Mouse (Mus musculus) lung, embryonic 15.5 days (tissue): ENCODE measurements around the gene Chst1. TPM values are rescaled to one million over a fixed set of nuclear protein-coding genes. Genes with fewer than 3 reads are reported as not detected.

Source experiments
- ATAC-seq: fragments of 200-750 bp; cut with Nextera tagmentation; 2 replicates; pipeline ENCODE4 v1.8.0; 2017; ENCODE audit warnings: moderate number of reproducible peaks, borderline replicate concordance; ENCODE audit not compliant: low FRiP score, low TSS enrichment; ENCODE audit errors: extremely low read depth
- H3K27ac ChIP-seq: fragments of 300-500 bp; sonication (generic); 2 replicates; pipeline ENCODE4 v1.5.1; 2015; ENCODE audit warnings: moderate library complexity, mild to moderate bottlenecking, inconsistent platforms
- H3K27me3 ChIP-seq: fragments of 300-500 bp; sonication (generic); 2 replicates; pipeline ENCODE4 v1.6.1; 2015; ENCODE audit warnings: inconsistent platforms
- H3K36me3 ChIP-seq: fragments of 300-500 bp; sonication (generic); 2 replicates; pipeline ENCODE4 v1.6.1; 2015; ENCODE audit warnings: inconsistent platforms
- H3K4me1 ChIP-seq: fragments of 300-500 bp; sonication (generic); 2 replicates; pipeline ENCODE4 v1.6.1; 2015; ENCODE audit warnings: inconsistent platforms
- H3K4me2 ChIP-seq: fragments of 300-500 bp; sonication (generic); 2 replicates; pipeline ENCODE4 v1.6.1; 2015; ENCODE audit warnings: inconsistent platforms, mild to moderate bottlenecking, moderate library complexity
- H3K4me3 ChIP-seq: fragments of 300-500 bp; sonication (generic); 2 replicates; pipeline ENCODE4 v1.5.1; 2015; ENCODE audit warnings: mild to moderate bottlenecking, inconsistent platforms
- H3K9ac ChIP-seq: fragments of 300-500 bp; sonication (generic); 2 replicates; pipeline ENCODE4 v1.6.1; 2015; ENCODE audit warnings: inconsistent platforms
- H3K9me3 ChIP-seq: fragments of 300-500 bp; sonication (generic); 2 replicates; pipeline ENCODE4 v1.6.1; 2016; ENCODE audit warnings: inconsistent platforms
- WGBS: fragments of 180-500 bp; shearing (Covaris S2); methylation state at CpG from one replicate; pipeline ENCODE4 v1.1.7; 2015; 5-methylcytosine and 5-hydroxymethylcytosine counted together
- microRNA-seq: library from miRNA; unstranded; fragments of <30 nt; microRNA quantifications from one replicate; pipeline ENCODE4, GENCODE M21; 2016
- polyA plus RNA-seq: library from polyadenylated mRNA; unstranded; fragments of >200 nt; fragmentation: Nextera tagmentation; extraction: Ambion mirVana; gene quantifications from 2 replicates; pipeline ENCODE4 v1.2.1, GENCODE M21; 2015

Gene Chst1
- polyA plus RNA-seq, 1 experiment from 2014 or later = 2.0 TPM

DNA sequence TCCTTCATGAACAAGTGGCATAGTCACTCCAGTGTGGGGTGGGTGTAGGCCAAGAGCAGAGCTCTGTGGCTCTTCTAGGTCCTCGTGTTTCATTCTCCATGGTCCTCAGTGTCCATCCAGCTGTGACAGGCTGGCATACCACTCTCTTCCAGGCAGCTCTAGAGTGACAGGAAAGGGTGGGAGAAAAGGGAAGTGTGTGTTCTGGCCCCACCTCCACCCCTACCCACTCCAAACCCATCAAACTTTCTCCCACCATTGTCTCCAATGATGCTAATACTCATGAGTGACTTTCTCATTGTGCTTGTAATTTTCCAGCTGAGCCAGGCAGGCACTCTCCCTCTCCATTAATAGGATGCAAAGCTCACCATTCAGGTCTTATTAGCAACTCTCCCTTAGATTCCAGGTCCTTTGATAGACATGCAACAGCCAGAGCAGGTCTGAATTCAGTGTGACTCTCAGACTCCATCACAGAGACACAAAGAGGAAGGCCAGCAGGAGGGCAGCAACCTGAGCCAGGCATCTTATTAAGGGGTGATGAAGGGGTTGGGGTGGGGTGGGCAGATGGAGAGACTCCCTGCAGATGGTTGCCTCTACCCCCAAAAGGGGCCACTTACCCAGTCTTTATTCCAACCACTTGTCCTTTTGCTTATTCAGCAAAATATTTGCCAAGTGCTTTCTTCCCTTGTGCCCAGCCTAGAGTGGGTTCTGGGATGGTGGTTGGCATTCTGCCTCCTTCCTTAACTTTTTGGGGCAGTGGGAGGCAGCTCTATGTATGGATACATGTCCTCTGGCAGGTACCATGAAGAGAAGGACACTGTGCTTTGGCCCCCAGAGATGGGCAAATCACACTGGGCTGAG lies 59.0 kb downstream of the Chst1 start:
- no peaks in the 10 kb centered on the region for H3K27me3 ChIP-seq
- no peak overlapping the region for H3K9ac ChIP-seq
- H3K4me1 ChIP-seq = no peaks in the 10 kb centered on the region
- no peaks in the 10 kb centered on the region for H3K9me3 ChIP-seq
- H3K4me3 ChIP-seq = no peak overlapping the region
- no peak overlapping the region for H3K27ac ChIP-seq
- no peak; the same call in 1 of the 2 replicates for ATAC-seq
- WGBS = 68% methylated on average over 1 of the region's 1 CpGs
- H3K36me3 ChIP-seq = no peaks in the 10 kb centered on the region
- no peak overlapping the region for H3K4me2 ChIP-seq

- H3K9me3 ChIP-seq = no peaks in the 10 kb centered on the region
- ATAC-seq = no peak
- 56% methylated on average over 7 of the region's 7 CpGs for WGBS
- H3K27me3 ChIP-seq = no peaks in the 10 kb centered on the region
- no peak overlapping the region for H3K9ac ChIP-seq
- no peak overlapping the region for H3K4me2 ChIP-seq
- no peak overlapping the region for H3K4me3 ChIP-seq
- no peak overlapping the region for H3K27ac ChIP-seq
- H3K36me3 ChIP-seq = no peaks in the 10 kb centered on the region
- no peaks in the 10 kb centered on the region for H3K4me1 ChIP-seq
Measured at GRCm38 (mm10) chr2:92659491-92660035, 60.1 kb downstream of the Chst1 start.

DNA sequence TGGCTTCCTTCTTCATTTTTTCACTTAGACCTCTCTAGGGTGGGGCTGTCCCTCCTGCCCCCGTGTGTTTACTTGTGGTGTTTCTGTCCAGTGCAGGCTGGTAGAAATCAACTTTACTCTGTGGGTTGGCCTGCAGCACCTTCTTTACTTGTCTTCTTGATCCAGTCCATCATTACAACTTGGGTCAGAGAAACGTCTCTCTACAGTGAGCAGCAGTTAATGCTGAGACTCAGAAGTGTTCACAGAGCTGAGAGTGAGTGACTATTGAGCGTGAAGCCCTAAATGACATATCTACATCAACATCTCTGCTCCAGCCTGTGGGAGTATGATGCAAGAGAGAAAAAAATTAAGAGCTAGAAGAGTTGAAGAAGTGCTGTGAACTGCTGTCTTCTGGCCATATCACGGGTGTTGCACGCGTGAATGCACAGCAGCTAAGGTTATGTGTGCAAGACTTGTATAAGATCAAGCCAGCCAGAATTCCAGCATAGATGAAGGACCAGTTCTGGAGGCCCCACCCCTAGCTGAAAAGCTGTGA lies 63.1 kb downstream of the Chst1 start:
- Histone ChIP-seq H3K4me3 (no peak overlapping the region), H3K27me3 (no peaks in the 10 kb centered on the region), H3K9me3 (no peaks in the 10 kb centered on the region), H3K4me1 (no peaks in the 10 kb centered on the region), H3K36me3 (no peaks in the 10 kb centered on the region), H3K4me2 (no peak overlapping the region), H3K9ac (no peak overlapping the region), H3K27ac (no peak overlapping the region)
- no peak for ATAC-seq
- 75% methylated on average over 6 of the region's 6 CpGs for WGBS

Small RNA genes within 50 kb of the gene (microRNA-seq; reads per million reads assigned to microRNA genes)
- gene Mir7221 = not detected
- gene Mir7222 = not detected

Other genes starting within 250 kb of the Chst1 start
- gene Pex16, start 225.0 kb upstream of the Chst1 start, polyA plus RNA-seq = 23.8 and 24.0 TPM in 2 replicates
- 17.0 and 18.7 TPM in 2 replicates for gene Large2, start 224.8 kb upstream of the Chst1 start, polyA plus RNA-seq
- gene 1700029I15Rik, start 217.2 kb upstream of the Chst1 start, polyA plus RNA-seq = 2.5 and 3.0 TPM in 2 replicates
- gene Mapk8ip1, start 198.4 kb upstream of the Chst1 start, polyA plus RNA-seq = 15.1 and 15.2 TPM in 2 replicates
- gene Cry2, start 165.7 kb upstream of the Chst1 start, polyA plus RNA-seq = 23.6 and 25.7 TPM in 2 replicates
- 15.6 and 16.7 TPM in 2 replicates for gene Slc35c1, start 139.2 kb upstream of the Chst1 start, polyA plus RNA-seq